Mouse (Mus musculus) limb, embryonic 12.5 days (tissue): Measurements from ENCODE around the gene Zfp865. TPM values are rescaled to one million over a fixed set of nuclear protein-coding genes. Genes with fewer than 3 reads are reported as not detected.

ENCODE experiments used
- ATAC-seq: fragments of 200-750 bp; cut with Nextera tagmentation; 2 replicates; pipeline ENCODE4 v1.8.0; 2017; ENCODE audit warnings: low read depth, moderate TSS enrichment; ENCODE audit not compliant: insufficient number of reproducible peaks, insufficient read depth, low FRiP score, low TSS enrichment
- H3K27ac ChIP-seq: fragments of 300-500 bp; sonication (generic); 2 replicates; pipeline ENCODE4 v1.5.1; 2016; ENCODE audit warnings: mild to moderate bottlenecking, moderate library complexity
- H3K27me3 ChIP-seq: fragments of 300-500 bp; sonication (generic); 2 replicates; pipeline ENCODE4 v1.6.1; 2016; ENCODE audit warnings: mild to moderate bottlenecking, moderate library complexity
- H3K36me3 ChIP-seq: fragments of 300-500 bp; sonication (generic); 2 replicates; pipeline ENCODE4 v1.6.1; 2016; ENCODE audit warnings: mild to moderate bottlenecking, moderate library complexity
- H3K4me1 ChIP-seq: fragments of 300-500 bp; sonication (generic); replicated peaks from 2 replicates; pipeline ENCODE4 v1.6.1; 2016
- H3K4me2 ChIP-seq: fragments of 300-500 bp; sonication (generic); 2 replicates; pipeline ENCODE4 v1.6.1; 2016; ENCODE audit warnings: mild to moderate bottlenecking, moderate library complexity
- H3K4me3 ChIP-seq: fragments of 300-500 bp; sonication (generic); replicated peaks from 2 replicates; pipeline ENCODE4 v1.5.1; 2016; ENCODE audit warnings: mild to moderate bottlenecking
- H3K9ac ChIP-seq: fragments of 300-500 bp; sonication (generic); replicated peaks from 2 replicates; pipeline ENCODE4 v1.6.1; 2016; ENCODE audit warnings: mild to moderate bottlenecking, moderate library complexity
- H3K9me3 ChIP-seq: fragments of 300-500 bp; sonication (generic); 2 replicates; pipeline ENCODE4 v1.6.1; 2016; ENCODE audit warnings: mild to moderate bottlenecking, moderate library complexity
- WGBS: fragments of 180-500 bp; shearing (Covaris S2); methylation state at CpG from one replicate; pipeline ENCODE4 v1.1.7; 2016; 5-methylcytosine and 5-hydroxymethylcytosine counted together
- polyA plus RNA-seq: library from polyadenylated mRNA; unstranded; fragments of >200 nt; fragmentation: Nextera tagmentation; extraction: Ambion mirVana; gene quantifications from 2 replicates; pipeline ENCODE4 v1.2.1, GENCODE M21; 2016

Gene Zfp865
- polyA plus RNA-seq, 1 experiment from 2014 or later, result 7.0 TPM

DNA sequence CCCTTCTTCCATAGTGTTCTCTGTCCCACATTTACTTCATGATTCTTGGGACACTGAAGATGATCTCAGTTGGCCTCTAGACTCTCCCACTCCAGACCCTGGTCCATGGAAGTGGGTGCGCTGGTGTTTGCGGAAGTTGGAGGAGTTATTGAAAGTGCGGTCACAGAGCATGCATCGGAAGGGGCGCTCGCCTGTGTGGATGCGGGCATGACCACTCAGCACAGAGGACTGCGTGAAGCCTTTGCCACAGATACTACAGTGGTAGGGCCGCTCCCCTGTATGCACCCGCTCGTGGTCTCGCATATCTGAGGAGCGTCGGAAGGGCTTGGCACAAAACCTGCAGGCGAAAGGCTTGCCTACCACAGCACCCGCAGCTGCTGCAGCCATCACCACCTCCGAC lies 15.5 kb downstream of the Zfp865 start:
- Histone ChIP-seq H3K4me1 (peaks cover 5% of the 10 kb centered on the region; the same call in 1 of the 2 replicates), H3K9me3 (peaks cover 53% of the 10 kb centered on the region), H3K9ac (no peak overlapping the region), H3K27ac (no peak overlapping the region), H3K4me2 (no peak overlapping the region), H3K4me3 (no peak overlapping the region), H3K36me3 (peaks cover 63% of the 10 kb centered on the region), H3K27me3 (no peaks in the 10 kb centered on the region)
- ATAC-seq, result no peak
- WGBS, result 97% methylated on average over 17 of the region's 17 CpGs

GRCm38 (mm10) chr7:5036136-5036535 lies 16.0 kb downstream of the Zfp865 start:
- no peak overlapping the region for H3K4me3 ChIP-seq
- H3K27ac ChIP-seq, result no peak overlapping the region
- 92% methylated on average over 9 of the region's 9 CpGs for WGBS
- H3K9ac ChIP-seq, result no peak overlapping the region
- H3K27me3 ChIP-seq, result no peaks in the 10 kb centered on the region
- peaks cover 61% of the 10 kb centered on the region for H3K36me3 ChIP-seq
- no peak overlapping the region for H3K4me2 ChIP-seq
- peaks cover 48% of the 10 kb centered on the region for H3K9me3 ChIP-seq
- peaks cover 5% of the 10 kb centered on the region; the same call in 1 of the 2 replicates for H3K4me1 ChIP-seq
- no peak for ATAC-seq

GRCm38 (mm10) chr7:5037026-5037425 lies 16.9 kb downstream of the Zfp865 start:
- ATAC-seq, result no peak
- no peak overlapping the region for H3K4me2 ChIP-seq
- H3K27me3 ChIP-seq, result no peaks in the 10 kb centered on the region
- H3K4me3 ChIP-seq, result no peak overlapping the region
- H3K4me1 ChIP-seq, result peaks cover 5% of the 10 kb centered on the region; the same call in 1 of the 2 replicates
- H3K27ac ChIP-seq, result no peak overlapping the region
- WGBS, result 91% methylated on average over 7 of the region's 7 CpGs
- peaks cover 39% of the 10 kb centered on the region for H3K9me3 ChIP-seq
- H3K36me3 ChIP-seq, result peaks cover 58% of the 10 kb centered on the region
- H3K9ac ChIP-seq, result no peak overlapping the region

DNA sequence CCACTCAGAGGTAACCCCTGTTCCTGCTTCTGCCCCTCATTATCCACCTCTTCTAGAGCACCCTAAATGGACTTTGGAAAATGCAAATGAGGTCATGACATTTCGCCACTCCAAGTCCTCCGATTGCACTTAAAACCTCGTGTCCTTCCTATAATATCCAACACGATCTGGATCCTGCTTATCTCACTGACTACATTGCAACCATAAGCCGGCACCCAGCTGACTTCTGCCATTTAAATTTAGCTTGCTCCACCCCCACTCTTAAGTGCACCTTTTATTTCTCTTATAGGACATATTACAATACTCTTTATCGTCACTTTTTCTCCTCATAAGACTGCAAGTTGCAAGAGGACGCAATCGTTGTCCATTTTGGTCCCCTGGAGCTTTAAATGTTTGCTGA lies 17.3 kb downstream of the Zfp865 start:
- peak overlapping the region; percentile 55 for H3K4me2 ChIP-seq
- peak overlapping the region; percentile 62 for H3K4me3 ChIP-seq
- H3K36me3 ChIP-seq, result peaks cover 53% of the 10 kb centered on the region
- H3K27me3 ChIP-seq, result no peaks in the 10 kb centered on the region
- 93% methylated on average over 8 of the region's 8 CpGs for WGBS
- H3K9ac ChIP-seq, result no peak overlapping the region
- H3K9me3 ChIP-seq, result peaks cover 34% of the 10 kb centered on the region; the same call in 1 of the 2 replicates
- H3K27ac ChIP-seq, result peak overlapping the region; percentile 95; the same call in 1 of the 2 replicates
- H3K4me1 ChIP-seq, result peaks cover 5% of the 10 kb centered on the region; the same call in 1 of the 2 replicates
- ATAC-seq, result no peak

DNA sequence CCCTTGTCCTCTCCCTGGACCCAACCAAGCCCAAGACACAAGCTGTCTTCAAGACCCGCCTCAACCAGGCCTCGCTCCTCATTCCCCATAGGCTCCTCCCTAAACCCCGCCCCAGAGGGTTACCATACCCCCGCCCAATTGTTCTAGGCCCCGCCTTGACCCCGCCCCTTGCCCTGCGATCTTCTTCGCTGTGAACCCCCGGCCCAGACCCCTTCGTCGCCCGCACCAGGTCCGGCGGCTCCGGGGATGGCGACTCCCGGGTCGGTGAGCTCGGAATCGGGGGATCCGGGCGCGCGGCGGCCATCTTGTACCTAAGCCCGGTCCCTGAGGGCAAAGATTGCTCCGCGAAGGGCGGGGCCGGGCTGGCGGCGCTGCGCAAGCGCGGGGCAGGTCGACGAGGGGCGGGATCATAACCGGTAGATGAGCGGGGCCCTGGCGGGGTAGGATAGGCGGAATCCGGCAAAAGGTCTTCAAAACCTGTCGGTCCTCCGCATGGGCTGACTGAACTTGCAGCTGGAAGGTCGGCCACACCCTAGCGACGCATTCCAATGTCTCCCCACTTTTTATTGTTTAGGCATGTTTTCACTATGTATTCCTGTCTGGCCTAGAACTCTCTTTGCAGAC lies 18.0 kb downstream of the Zfp865 start, which contains the start of gene Zfp784:
Zfp784 (minus strand) TSS at position 338 of the 624 bp plus-strand sequence.
- peak within 1 kb of the TSS; percentile 55 for H3K4me2 ChIP-seq
- H3K27ac ChIP-seq, result peak within 1 kb of the TSS; percentile 95
- H3K36me3 ChIP-seq, result peaks cover 46% of the 10 kb centered on the region
- WGBS, result under 1% methylated on average over 48 of the region's 48 CpGs
- peak within 1 kb of the TSS; percentile 76 for H3K9ac ChIP-seq
- peak; percentile 92 for ATAC-seq
- H3K27me3 ChIP-seq, result no peaks in the 10 kb centered on the region
- H3K9me3 ChIP-seq, result peaks cover 30% of the 10 kb centered on the region; the same call in 1 of the 2 replicates
- H3K4me1 ChIP-seq, result peaks cover 5% of the 10 kb centered on the region; the same call in 1 of the 2 replicates
- peak within 1 kb of the TSS; percentile 62 for H3K4me3 ChIP-seq

DNA sequence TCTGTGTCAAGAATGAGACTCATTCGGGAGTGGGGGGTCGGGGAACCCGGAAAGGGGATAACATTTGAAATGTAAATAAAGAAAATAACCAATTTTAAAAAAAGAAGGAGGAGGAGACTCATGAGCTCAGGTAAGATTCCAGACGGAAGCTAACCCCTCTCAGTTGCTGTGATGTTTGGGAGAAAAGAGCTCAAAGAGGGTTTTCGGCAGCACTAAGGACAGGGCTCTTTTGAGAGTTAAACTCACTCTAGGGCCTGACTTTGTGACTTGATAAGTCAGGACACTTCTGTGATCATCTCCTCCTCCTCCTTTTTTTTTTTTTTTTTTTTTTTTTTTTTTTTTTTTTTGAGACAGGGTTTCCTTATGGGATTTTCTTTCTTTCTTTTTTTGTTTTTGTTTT lies 18.8 kb downstream of the Zfp865 start:
- Histone ChIP-seq H3K4me1 (peaks cover 5% of the 10 kb centered on the region; the same call in 1 of the 2 replicates), H3K9me3 (peaks cover 23% of the 10 kb centered on the region; the same call in 1 of the 2 replicates), H3K27me3 (no peaks in the 10 kb centered on the region), H3K27ac (peak overlapping the region; percentile 95), H3K9ac (peak overlapping the region; percentile 76), H3K36me3 (peaks cover 38% of the 10 kb centered on the region), H3K4me3 (peak overlapping the region; percentile 62), H3K4me2 (peak overlapping the region; percentile 55)
- 46% methylated on average over 5 of the region's 5 CpGs for WGBS
- ATAC-seq, result no peak

GRCm38 (mm10) chr7:5044981-5045380 lies 24.8 kb downstream of the Zfp865 start:
- H3K36me3 ChIP-seq, result peaks cover 11% of the 10 kb centered on the region; the same call in 1 of the 2 replicates
- no peak overlapping the region for H3K4me3 ChIP-seq
- no peak overlapping the region for H3K9ac ChIP-seq
- 76% methylated on average over 2 of the region's 2 CpGs for WGBS
- H3K27me3 ChIP-seq, result no peaks in the 10 kb centered on the region
- H3K27ac ChIP-seq, result no peak overlapping the region
- no peaks in the 10 kb centered on the region for H3K9me3 ChIP-seq
- ATAC-seq, result no peak
- no peak overlapping the region for H3K4me2 ChIP-seq
- H3K4me1 ChIP-seq, result no peaks in the 10 kb centered on the region

DNA sequence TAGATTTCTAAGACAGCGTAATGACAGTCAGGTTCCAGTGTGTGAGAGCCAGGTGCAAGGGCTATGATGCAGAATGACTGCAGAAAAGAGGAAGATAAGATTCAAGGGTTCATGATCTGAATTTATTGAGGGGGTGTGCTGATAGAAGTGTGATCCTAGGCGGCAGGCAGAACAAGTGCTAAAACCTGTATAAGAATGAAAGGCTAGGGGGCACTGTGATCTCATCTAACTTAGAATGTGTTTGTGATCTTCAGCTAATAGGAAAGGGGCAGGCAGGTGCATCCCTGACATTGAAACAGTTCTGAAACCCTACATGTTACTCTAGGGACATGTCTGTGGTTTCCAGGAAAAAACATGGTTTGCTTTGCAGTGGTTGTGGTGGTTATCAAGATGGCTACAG lies 25.9 kb downstream of the Zfp865 start:
- ATAC-seq, result no peak
- Histone ChIP-seq H3K4me1 (peaks cover 9% of the 10 kb centered on the region; the same call in 1 of the 2 replicates), H3K9me3 (no peaks in the 10 kb centered on the region), H3K36me3 (peaks cover 6% of the 10 kb centered on the region; the same call in 1 of the 2 replicates), H3K9ac (no peak overlapping the region), H3K27ac (no peak overlapping the region), H3K4me3 (no peak overlapping the region), H3K4me2 (no peak overlapping the region), H3K27me3 (no peaks in the 10 kb centered on the region; the same call in 1 of the 2 replicates)
- WGBS, result 67% methylated on average over 2 of the region's 2 CpGs

GRCm38 (mm10) chr7:5047313-5047712 lies 27.1 kb downstream of the Zfp865 start:
- peaks cover 14% of the 10 kb centered on the region for H3K4me1 ChIP-seq
- H3K27me3 ChIP-seq, result peaks cover 7% of the 10 kb centered on the region
- 34% methylated on average over 2 of the region's 2 CpGs for WGBS
- no peaks in the 10 kb centered on the region for H3K9me3 ChIP-seq
- no peak overlapping the region for H3K27ac ChIP-seq
- no peaks in the 10 kb centered on the region for H3K36me3 ChIP-seq
- no peak overlapping the region for H3K9ac ChIP-seq
- no peak overlapping the region for H3K4me3 ChIP-seq
- no peak for ATAC-seq
- no peak overlapping the region for H3K4me2 ChIP-seq

- H3K36me3 ChIP-seq, result 0 out of 2 replicates have a peak, but pooled peaks cover 3% of the 10 kb centered on the region
- ATAC-seq, result peak; percentile 66
Observed at GRCm38 (mm10) chr7:5051193-5052192, 31.3 kb downstream of the Zfp865 start, which contains the start of gene Zfp580. Gene Zfp580, plus strand, starts transcription at chr7:5051538.

More at GRCm38 (mm10) chr7:5051193-5052192, 31.3 kb downstream of the Zfp865 start, which contains the start of gene Zfp580:
- Histone ChIP-seq H3K27me3 (peaks cover 48% of the 10 kb centered on the region), H3K4me3 (peak within 1 kb of the TSS; percentile 80), H3K9ac (peak within 1 kb of the TSS; percentile 93), H3K4me1 (peaks cover 40% of the 10 kb centered on the region), H3K4me2 (peak within 1 kb of the TSS; percentile 89), H3K27ac (peak within 1 kb of the TSS; percentile 75), H3K9me3 (0 out of 2 replicates have a peak, but pooled peaks cover 3% of the 10 kb centered on the region)
- 1% methylated on average over 65 of the region's 65 CpGs for WGBS
